13 mouse cellular contexts compared by ENCODE assay signal in genomic region chr8:79679005-79679404, GRCm38 (mm10). TPM values are rescaled to one million over a fixed set of nuclear protein-coding genes. Genes with fewer than 3 reads are reported as not detected.
DNase-seq lines count a peak whose midpoint lies in the region; ATAC-seq and TF ChIP-seq lines count a peak whose summit lies in the region.
"Had no signal": no experiment of that assay in that cellular context is flagged by ENCODE, and none has a peak within 500 bp of the region (broad histone marks: within the 10 kb centered on the region; RNA-seq: fewer than 3 reads in every experiment).

No protein-coding gene starts in this region.

- no peak for TF ChIP-seq POLR2A in bone marrow macrophage, adult 2 months (IDR thresholded peaks at IDR 0.05; ENCODE audit: borderline replicate concordance, low read depth, low read length)

- peak overlapping the region; percentile 43 for H3K27ac ChIP-seq in bone marrow macrophage, adult 2 months (ENCODE audit: insufficient read depth, low read depth, low read length)

- peaks cover 9% of the 10 kb centered on the region for H3K4me1 ChIP-seq in bone marrow macrophage, adult 2 months (ENCODE audit: control insufficient read depth, insufficient read depth, low read length)

- TF ChIP-seq CTCF in bone marrow macrophage, adult 2 months (IDR thresholded peaks at IDR 0.05; ENCODE audit: low read depth, low read length), result no peak

- intact Hi-C loops in gastrocnemius, postnatal 36 days (cut with DNase I), result no loop called here

- peak overlapping the region; percentile 1 for H3K4me3 ChIP-seq in bone marrow macrophage, adult 2 months (ENCODE audit: insufficient read depth, low read length)

- ATAC-seq in megakaryocyte, adult 5-6 weeks (ENCODE audit: poor library complexity, severe bottlenecking), result peak; percentile 52
- ATAC-seq: inflammation-experienced regulatory T-cells, adult 6 months had no signal

- DNase-seq in 3T3-L1 (ENCODE audit: low read depth, low spot score), result peak; percentile 93
- DNase-seq in CD4-positive helper T cell, adult 2 months (ENCODE audit: low read depth, low spot score), result peak; percentile 63
- DNase-seq in thymus, postnatal 4 days, result no peak
- DNase-seq in layer of hippocampus, adult 8-10 months (ENCODE audit: low spot score in 2 of 2), result no peak
- no peak for DNase-seq in gastrocnemius, postnatal 36 days
- DNase-seq: cerebellum, adult 8-10 months; heart, postnatal 36 days; left cerebral cortex, postnatal 4 days; right cerebral cortex, postnatal 25 days; thymus, adult 18-20 months had no signal

RNA-seq across cellular contexts. Expression of gene Abce1, which starts 32.5 kb away (rescaled TPM):
- 32.5 and 33.6 TPM in 2 replicates for polyA plus RNA-seq in bone marrow macrophage, adult 2 months (2012; ENCODE audit: insufficient read depth, insufficient read length, missing spikeins)
- 77.7 and 78.2 TPM in 2 replicates for total RNA-seq in megakaryocyte, adult 5-6 weeks (2015)
- 83.3 and 96.4 TPM in 2 replicates for total RNA-seq in megakaryocyte, adult 5-6 weeks (2017)
- 10 to 100 TPM; 67.8 to 80.6 (median 75.6) TPM for total RNA-seq in layer of hippocampus, adult 8-10 months (2022)
- total RNA-seq in gastrocnemius, postnatal 36 days (2021), result 10 to 100 TPM; 40.0 to 47.0 TPM

RNA-seq across cellular contexts. Expression of gene Anapc10, which starts 32.6 kb away (rescaled TPM):
- 20.3 and 21.7 TPM in 2 replicates for polyA plus RNA-seq in bone marrow macrophage, adult 2 months (2012; ENCODE audit: insufficient read depth, insufficient read length, missing spikeins)
- total RNA-seq in megakaryocyte, adult 5-6 weeks (2015), result 20.1 and 20.5 TPM in 2 replicates
- total RNA-seq in megakaryocyte, adult 5-6 weeks (2017), result 8.0 and 8.7 TPM in 2 replicates
- 10 to 100 TPM in 1 of 4 experiments, 1 to 10 TPM in 3; 6.7 to 10.6 (median 7.3) TPM for total RNA-seq in layer of hippocampus, adult 8-10 months (2022)
- total RNA-seq in gastrocnemius, postnatal 36 days (2021), result 1 to 10 TPM; 3.5 to 3.9 TPM

RNA-seq across cellular contexts. Expression of gene Otud4, which starts 39.6 kb away (rescaled TPM):
- 26.8 and 30.7 TPM in 2 replicates for polyA plus RNA-seq in bone marrow macrophage, adult 2 months (2012; ENCODE audit: insufficient read depth, insufficient read length, missing spikeins)
- total RNA-seq in megakaryocyte, adult 5-6 weeks (2015), result 29.2 and 38.7 TPM in 2 replicates
- 31.4 and 36.5 TPM in 2 replicates for total RNA-seq in megakaryocyte, adult 5-6 weeks (2017)
- 10 to 100 TPM; 35.0 to 50.4 (median 47.2) TPM for total RNA-seq in layer of hippocampus, adult 8-10 months (2022)
- total RNA-seq in gastrocnemius, postnatal 36 days (2021), result 10 to 100 TPM; 46.9 to 49.7 TPM

Comparison
In these comparisons a context has a peak if more than half of its experiments do, and no peak if none do; other contexts are left out.
1. DNase-seq: peak in 3T3-L1 (single experiment) and CD4-positive helper T cell, adult 2 months (single experiment); none in thymus, postnatal 4 days (single experiment), layer of hippocampus, adult 8-10 months (0 of 2) and gastrocnemius, postnatal 36 days (0 of 2).